17 mouse cellular contexts compared by ENCODE assay signal in the genomic region with DNA sequence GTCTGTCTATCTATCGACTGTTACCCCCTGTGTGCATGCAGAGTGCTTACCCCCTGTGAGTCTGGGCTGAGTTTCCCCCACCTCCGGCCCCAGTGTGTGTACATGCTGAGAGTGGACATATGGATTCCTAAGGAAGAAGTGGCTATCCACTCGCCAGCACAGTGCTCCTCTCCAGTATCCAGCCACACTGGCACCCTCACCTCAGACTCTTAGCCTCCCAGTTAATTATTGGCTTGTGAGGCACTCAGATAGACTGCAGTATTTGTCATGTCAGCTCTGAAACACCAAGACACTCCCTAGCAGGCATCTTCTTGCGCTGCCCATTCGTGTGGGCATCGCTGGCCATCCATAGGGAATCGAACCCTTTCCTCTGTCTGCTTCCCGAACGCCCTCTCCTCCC.
"Had no signal": no experiment of that assay in that cellular context is flagged by ENCODE, and none has a peak within 500 bp of the region (broad histone marks: within the 10 kb centered on the region; RNA-seq: fewer than 3 reads in every experiment).

No protein-coding gene starts in this region.

- H3K4me1 ChIP-seq: midbrain, embryonic 13.5 days; midbrain, embryonic 15.5 days; neural tube, embryonic 12.5 days; stomach, embryonic 15.5 days had no signal

- DNase-seq: liver, postnatal 0 days; lung, embryonic 14.5 days; lung, postnatal 14 days; lung, postnatal 36 days; right cerebral cortex, postnatal 14 days; thymus, adult 2 months; thymus, postnatal 25 days; thymus, postnatal 4 days had no signal

- H3K27ac ChIP-seq: macrophage; midbrain, embryonic 13.5 days; midbrain, embryonic 15.5 days; neural tube, embryonic 12.5 days; stomach, embryonic 15.5 days; stomach, postnatal 0 days had no signal

- H3K4me2 ChIP-seq: lung, embryonic 14.5 days; midbrain, embryonic 11.5 days; midbrain, embryonic 13.5 days; midbrain, embryonic 15.5 days; neural tube, embryonic 12.5 days; stomach, embryonic 15.5 days had no signal

- H3K9me3 ChIP-seq: megakaryocyte, embryonic 14.5 days; midbrain, embryonic 13.5 days; midbrain, embryonic 15.5 days; neural tube, embryonic 12.5 days; stomach, embryonic 15.5 days had no signal

- H3K36me3 ChIP-seq: midbrain, embryonic 13.5 days; midbrain, embryonic 15.5 days; neural tube, embryonic 12.5 days; stomach, embryonic 15.5 days had no signal

- ATAC-seq: liver, postnatal 0 days; lung, postnatal 0 days; midbrain, embryonic 13.5 days; midbrain, embryonic 15.5 days had no signal

- H3K4me3 ChIP-seq: megakaryocyte, embryonic 14.5 days; midbrain, embryonic 13.5 days; midbrain, embryonic 15.5 days; neural tube, embryonic 12.5 days; stomach, embryonic 15.5 days had no signal

- H3K9ac ChIP-seq: liver, postnatal 0 days; lung, embryonic 14.5 days; midbrain, embryonic 13.5 days; midbrain, embryonic 15.5 days; neural tube, embryonic 12.5 days; stomach, embryonic 15.5 days had no signal

- H3K27me3 ChIP-seq: midbrain, embryonic 13.5 days; midbrain, embryonic 15.5 days; neural tube, embryonic 12.5 days had no signal
